Mouse (Mus musculus) heart, adult 2 months (tissue): ENCODE data around the gene Ispd.
A peak's percentile ranks its signal among the peaks of the same experiment; 100 is the strongest.

Experiments used
- CTCF ChIP-seq: fragments of 200-600 bp; IDR thresholded peaks from 2 replicates; pipeline ENCODE4 v1.8.1; 2022; ENCODE audit warnings: antibody characterized with exemption, mild to moderate bottlenecking, moderate library complexity
- EP300 ChIP-seq: fragments of 200-500 bp; IDR thresholded peaks from 2 replicates; pipeline ENCODE4 v1.6.1; 2011; ENCODE audit warnings: low read depth, low read length, control low read depth; ENCODE audit not compliant: insufficient read depth
- POLR2A ChIP-seq: fragments of 200-500 bp; IDR thresholded peaks from 2 replicates; pipeline ENCODE4 v1.6.1; 2011; ENCODE audit warnings: mild to moderate bottlenecking, low read depth, low read length, control low read depth; ENCODE audit not compliant: insufficient read depth

DNA sequence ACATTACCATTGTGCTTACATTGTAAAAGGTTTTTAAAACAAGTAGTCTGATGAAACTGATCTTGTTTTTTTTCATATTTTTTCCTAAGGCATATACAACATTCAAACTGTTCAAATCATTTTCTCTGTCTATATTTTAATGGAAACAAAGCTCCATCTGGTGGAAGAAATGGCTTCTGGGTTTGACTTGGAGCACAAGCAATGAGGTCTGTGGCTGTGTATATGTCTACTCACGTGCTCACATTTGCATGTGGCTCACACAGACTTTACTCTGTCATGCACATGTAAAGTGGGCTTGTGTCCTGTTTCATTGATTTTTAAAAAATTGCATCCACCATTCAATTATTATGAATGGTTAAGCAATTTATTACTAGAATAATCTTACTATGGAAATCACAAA is 323.1 kb downstream of the Ispd start:
- TF ChIP-seq POLR2A, result no peak
- TF ChIP-seq CTCF, result peak; percentile 42
- no peak for TF ChIP-seq EP300
